Mouse (Mus musculus) hindbrain, postnatal 0 days (tissue): ENCODE measurements at regions not wholly inside any gene's neighbourhood (a gene's known extent, or its start where the extent isn't known, plus 50 kb on each side); places are given as distances from the start of the nearest gene placed in this dataset.

Experiments used
- ATAC-seq: fragments of 200-750 bp; cut with Nextera tagmentation; 2 replicates; pipeline ENCODE4 v1.8.0; 2017; ENCODE audit warnings: mild to moderate bottlenecking, moderate TSS enrichment, moderate library complexity
- DNase-seq: peaks from one replicate; pipeline ENCODE4 v3.0.0-alpha.2; 2015; ENCODE audit warnings: low spot score
- H3K27ac ChIP-seq: fragments of 300-500 bp; sonication (generic); 2 replicates; pipeline ENCODE4 v1.5.1; 2014; ENCODE audit warnings: mild to moderate bottlenecking
- H3K27me3 ChIP-seq: fragments of 300-500 bp; sonication (generic); 2 replicates; pipeline ENCODE4 v1.6.1; 2014; ENCODE audit warnings: low read length, mixed read lengths; ENCODE audit not compliant: insufficient read depth
- H3K36me3 ChIP-seq: fragments of 300-500 bp; sonication (generic); 2 replicates; pipeline ENCODE4 v1.6.1; 2014; ENCODE audit warnings: low read length, mixed read lengths; ENCODE audit not compliant: insufficient read depth
- H3K4me1 ChIP-seq: fragments of 300-500 bp; sonication (generic); 2 replicates; pipeline ENCODE4 v1.6.1; 2014; ENCODE audit warnings: antibody characterized with exemption, low read length, mixed read lengths; ENCODE audit not compliant: insufficient read depth
- H3K4me2 ChIP-seq: fragments of 300-500 bp; sonication (generic); 2 replicates; pipeline ENCODE4 v1.6.1; 2014; ENCODE audit warnings: low read depth, mild to moderate bottlenecking, low read length, moderate library complexity, mixed read lengths
- H3K4me3 ChIP-seq: fragments of 300-500 bp; sonication (generic); 2 replicates; pipeline ENCODE4 v1.5.1; 2014; ENCODE audit warnings: low read length
- H3K9ac ChIP-seq: fragments of 300-500 bp; sonication (generic); replicated peaks from 2 replicates; pipeline ENCODE4 v1.6.1; 2014; ENCODE audit warnings: mild to moderate bottlenecking, low read length, moderate library complexity, mixed read lengths
- H3K9me3 ChIP-seq: fragments of 300-500 bp; sonication (generic); 2 replicates; pipeline ENCODE4 v1.6.1; 2016; ENCODE audit warnings: low read length, mixed read lengths
- CTCF ChIP-seq: IDR thresholded peaks from 2 replicates; pipeline ENCODE4 v1.5.1; 2016; ENCODE audit warnings: antibody characterized with exemption, control low read depth, low read depth
- WGBS: fragments of 180-500 bp; shearing (Covaris S2); extraction: QIAGEN DNeasy Blood & Tissue Kit; methylation state at CpG from one replicate; pipeline ENCODE4 v1.1.7; 2014; 5-methylcytosine and 5-hydroxymethylcytosine counted together

- Histone ChIP-seq H3K4me2 (no peak overlapping the region), H3K9me3 (no peaks in the 10 kb centered on the region), H3K9ac (no peak overlapping the region), H3K36me3 (no peaks in the 10 kb centered on the region), H3K4me1 (no peaks in the 10 kb centered on the region), H3K27ac (no peak overlapping the region), H3K27me3 (no peaks in the 10 kb centered on the region), H3K4me3 (no peak overlapping the region)
- DNase-seq (no peak), ATAC-seq (no peak)
- 29% methylated on average over 2 of the region's 2 CpGs for WGBS
- no peak for TF ChIP-seq CTCF
Observed at GRCm38 (mm10) chr13:7451434-7452002, 751.1 kb upstream of the Adarb2 start.

GRCm38 (mm10) chr13:7475661-7476060 lies 727.0 kb upstream of the Adarb2 start:
- TF ChIP-seq CTCF: no peak
- ATAC-seq (no peak), DNase-seq (no peak)
- no peak overlapping the region for H3K4me3 ChIP-seq
- no peak overlapping the region for H3K9ac ChIP-seq
- no peaks in the 10 kb centered on the region for H3K36me3 ChIP-seq
- H3K27ac ChIP-seq: no peak overlapping the region
- H3K4me1 ChIP-seq: no peaks in the 10 kb centered on the region
- WGBS: 75% methylated on average over 4 of the region's 4 CpGs
- no peaks in the 10 kb centered on the region for H3K27me3 ChIP-seq
- no peaks in the 10 kb centered on the region for H3K9me3 ChIP-seq
- H3K4me2 ChIP-seq: no peak overlapping the region

- no peak for TF ChIP-seq CTCF
- H3K9ac ChIP-seq: no peak overlapping the region
- H3K27me3 ChIP-seq: no peaks in the 10 kb centered on the region
- no peaks in the 10 kb centered on the region for H3K36me3 ChIP-seq
- ATAC-seq (no peak), DNase-seq (no peak)
- H3K4me1 ChIP-seq: no peaks in the 10 kb centered on the region
- H3K9me3 ChIP-seq: no peaks in the 10 kb centered on the region
- no peak overlapping the region for H3K4me3 ChIP-seq
- H3K27ac ChIP-seq: no peak overlapping the region
- no peak overlapping the region for H3K4me2 ChIP-seq
Observed at GRCm38 (mm10) chr13:7518090-7518489, 684.6 kb upstream of the Adarb2 start.

GRCm38 (mm10) chr13:7524436-7524835 lies 678.2 kb upstream of the Adarb2 start:
- Histone ChIP-seq H3K4me1 (no peaks in the 10 kb centered on the region), H3K27me3 (no peaks in the 10 kb centered on the region), H3K27ac (no peak overlapping the region), H3K4me2 (no peak overlapping the region), H3K36me3 (no peaks in the 10 kb centered on the region), H3K9me3 (no peaks in the 10 kb centered on the region), H3K4me3 (no peak overlapping the region), H3K9ac (no peak overlapping the region)
- no peak for TF ChIP-seq CTCF
- 75% methylated on average over 1 of the region's 1 CpGs for WGBS
- ATAC-seq (no peak), DNase-seq (no peak)

GRCm38 (mm10) chr13:7538856-7539255 lies 663.8 kb upstream of the Adarb2 start:
- Histone ChIP-seq H3K27me3 (no peaks in the 10 kb centered on the region), H3K27ac (no peak overlapping the region), H3K9ac (no peak overlapping the region), H3K9me3 (no peaks in the 10 kb centered on the region), H3K4me2 (no peak overlapping the region), H3K4me1 (no peaks in the 10 kb centered on the region), H3K36me3 (no peaks in the 10 kb centered on the region), H3K4me3 (no peak overlapping the region)
- DNase-seq (no peak), ATAC-seq (no peak)
- WGBS: 81% methylated on average over 4 of the region's 4 CpGs
- no peak for TF ChIP-seq CTCF

- no peak for ATAC-seq
- Histone ChIP-seq H3K27me3 (no peaks in the 10 kb centered on the region), H3K9ac (no peak overlapping the region), H3K27ac (no peak overlapping the region), H3K9me3 (no peaks in the 10 kb centered on the region), H3K4me1 (no peaks in the 10 kb centered on the region), H3K36me3 (no peaks in the 10 kb centered on the region), H3K4me3 (no peak overlapping the region), H3K4me2 (no peak overlapping the region)
- DNase-seq: no peak
- WGBS: 77% methylated on average over 3 of the region's 3 CpGs
- no peak for TF ChIP-seq CTCF
Observed at GRCm38 (mm10) chr13:7584022-7584421, 618.6 kb upstream of the Adarb2 start.
